Mouse (Mus musculus) bone marrow macrophage, adult 2 months (primary cell): ENCODE measurements around the gene Nsmce1. TPM values are rescaled to one million over a fixed set of nuclear protein-coding genes. Genes with fewer than 3 reads are reported as not detected.

Experiments used
- H3K27ac ChIP-seq: 2 replicates; pipeline ENCODE4 v1.5.1; 2012; ENCODE audit warnings: low read depth, low read length; ENCODE audit not compliant: insufficient read depth
- H3K4me1 ChIP-seq: 2 replicates; pipeline ENCODE4 v1.6.1; 2012; ENCODE audit warnings: low read length; ENCODE audit not compliant: control insufficient read depth, insufficient read depth
- H3K4me3 ChIP-seq: 2 replicates; pipeline ENCODE4 v1.5.1; 2012; ENCODE audit warnings: mild to moderate bottlenecking, low read length, moderate library complexity; ENCODE audit not compliant: insufficient read depth
- CTCF ChIP-seq: IDR thresholded peaks from 2 replicates; pipeline ENCODE4 v1.5.1; 2012; ENCODE audit warnings: low read depth, mild to moderate bottlenecking, low read length, moderate library complexity
- POLR2A ChIP-seq: IDR thresholded peaks from 2 replicates; pipeline ENCODE4 v1.6.1; 2012; ENCODE audit warnings: mild to moderate bottlenecking, low read depth, low read length, borderline replicate concordance
- polyA plus RNA-seq: library from polyadenylated mRNA; stranded (reverse); fragments of >200 nt; gene quantifications from 2 replicates; pipeline ENCODE4 v1.2.4, GENCODE M21; 2012; ENCODE audit not compliant: missing spikeins, insufficient read depth, insufficient read length

The Nsmce1 gene
- polyA plus RNA-seq, 1 experiment = 31.9 TPM

- Histone ChIP-seq H3K4me3 (no peak overlapping the region), H3K4me1 (no peaks in the 10 kb centered on the region), H3K27ac (no peak overlapping the region)
- TF ChIP-seq CTCF = no peak
- no peak for TF ChIP-seq POLR2A
Observed at GRCm38 (mm10) chr7:125511852-125512251, 20.5 kb upstream of the Nsmce1 start.

GRCm38 (mm10) chr7:125511432-125511831 lies 20.0 kb upstream of the Nsmce1 start:
- no peak for TF ChIP-seq POLR2A
- no peak for TF ChIP-seq CTCF
- Histone ChIP-seq H3K27ac (no peak overlapping the region), H3K4me1 (no peaks in the 10 kb centered on the region), H3K4me3 (no peak overlapping the region)

DNA sequence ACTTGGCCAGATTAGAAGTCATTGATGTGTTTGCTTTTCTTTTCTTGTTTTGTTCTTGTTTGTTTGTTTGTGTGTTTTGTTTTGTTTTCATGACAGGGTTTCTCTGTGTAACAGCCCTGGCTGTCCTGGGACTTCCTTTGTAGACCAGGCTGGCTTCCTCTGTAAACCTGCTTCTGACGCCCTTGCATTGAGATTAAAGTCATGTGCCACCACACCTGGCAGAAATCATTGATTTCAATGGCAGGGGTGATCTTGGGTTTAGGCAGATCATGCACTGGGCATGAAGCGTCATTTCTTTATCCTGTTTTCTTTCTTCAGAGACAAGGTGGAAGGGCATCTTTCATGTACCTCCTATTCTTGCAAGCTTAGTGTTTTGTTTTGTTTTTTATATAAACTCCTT lies 15.9 kb upstream of the Nsmce1 start:
- TF ChIP-seq CTCF (no peak), POLR2A (no peak)
- H3K4me3 ChIP-seq = no peak overlapping the region
- peaks cover 12% of the 10 kb centered on the region for H3K4me1 ChIP-seq
- H3K27ac ChIP-seq = no peak overlapping the region

- TF ChIP-seq POLR2A (no peak), CTCF (no peak)
- H3K4me3 ChIP-seq = no peak overlapping the region
- no peak overlapping the region for H3K27ac ChIP-seq
- H3K4me1 ChIP-seq = peaks cover 12% of the 10 kb centered on the region
Observed at GRCm38 (mm10) chr7:125505568-125505967, 14.2 kb upstream of the Nsmce1 start.

GRCm38 (mm10) chr7:125504618-125505017 lies 13.2 kb upstream of the Nsmce1 start:
- no peak for TF ChIP-seq CTCF
- TF ChIP-seq POLR2A = no peak
- Histone ChIP-seq H3K4me3 (no peak overlapping the region), H3K27ac (no peak overlapping the region), H3K4me1 (peaks cover 12% of the 10 kb centered on the region)

DNA sequence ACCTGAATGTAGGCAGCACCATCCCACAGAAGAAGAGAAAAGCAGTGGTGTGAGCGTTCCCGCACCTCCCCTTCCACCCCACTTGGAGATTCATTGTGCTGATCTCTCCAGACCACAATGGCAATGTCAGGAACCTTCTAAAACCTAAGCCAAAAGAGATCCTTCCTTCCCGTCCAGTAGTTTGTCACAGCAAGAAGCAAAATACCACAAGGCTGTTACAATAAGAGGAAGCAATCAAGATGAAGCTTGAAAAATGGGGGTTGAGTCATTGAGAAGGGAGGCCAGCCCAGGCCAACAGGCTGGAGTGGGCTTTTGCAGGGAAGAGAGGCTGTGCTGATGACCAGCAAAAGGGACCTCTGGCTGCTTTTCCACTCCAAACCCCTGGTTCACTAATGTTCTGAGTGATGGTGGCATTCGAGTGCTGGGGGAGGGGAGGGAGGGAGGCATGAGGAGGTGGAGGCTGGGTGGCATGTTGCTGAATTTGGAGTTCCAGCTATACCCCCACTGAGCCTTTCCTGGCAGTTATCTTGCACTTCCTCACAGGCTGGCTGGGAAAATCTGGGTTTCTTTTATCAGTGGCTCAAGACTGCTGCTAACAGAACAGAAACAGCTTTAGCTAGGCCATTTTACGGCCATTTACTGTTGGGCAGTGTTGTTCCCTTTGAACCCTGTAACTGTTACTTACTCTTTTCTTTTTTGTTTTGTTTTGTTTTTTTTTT lies 12.1 kb upstream of the Nsmce1 start:
- H3K27ac ChIP-seq = peak overlapping the region; percentile 74
- H3K4me1 ChIP-seq = peaks cover 16% of the 10 kb centered on the region
- TF ChIP-seq POLR2A (no peak), CTCF (no peak)
- H3K4me3 ChIP-seq = no peak overlapping the region

DNA sequence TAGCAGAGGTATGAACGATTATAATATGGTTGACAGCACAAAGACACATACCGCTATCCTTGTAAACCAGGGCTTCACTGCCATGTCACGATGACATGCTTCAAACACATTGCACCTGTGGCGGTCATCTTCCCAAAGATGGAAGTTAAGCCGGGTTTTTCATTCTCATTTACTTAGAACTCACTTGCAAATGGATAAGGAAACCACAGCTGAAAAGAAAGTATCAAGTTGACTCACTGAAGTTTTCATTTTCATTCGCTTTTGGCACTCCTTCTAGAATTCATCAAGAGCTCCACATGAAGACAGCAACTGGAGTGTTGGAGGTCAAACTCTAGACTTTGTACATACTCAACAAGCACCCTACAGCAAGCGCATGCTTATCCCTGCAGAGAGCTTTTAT lies 9.5 kb upstream of the Nsmce1 start:
- Histone ChIP-seq H3K4me1 (peaks cover 25% of the 10 kb centered on the region), H3K4me3 (no peak overlapping the region), H3K27ac (no peak overlapping the region)
- TF ChIP-seq POLR2A (no peak), CTCF (no peak)

DNA sequence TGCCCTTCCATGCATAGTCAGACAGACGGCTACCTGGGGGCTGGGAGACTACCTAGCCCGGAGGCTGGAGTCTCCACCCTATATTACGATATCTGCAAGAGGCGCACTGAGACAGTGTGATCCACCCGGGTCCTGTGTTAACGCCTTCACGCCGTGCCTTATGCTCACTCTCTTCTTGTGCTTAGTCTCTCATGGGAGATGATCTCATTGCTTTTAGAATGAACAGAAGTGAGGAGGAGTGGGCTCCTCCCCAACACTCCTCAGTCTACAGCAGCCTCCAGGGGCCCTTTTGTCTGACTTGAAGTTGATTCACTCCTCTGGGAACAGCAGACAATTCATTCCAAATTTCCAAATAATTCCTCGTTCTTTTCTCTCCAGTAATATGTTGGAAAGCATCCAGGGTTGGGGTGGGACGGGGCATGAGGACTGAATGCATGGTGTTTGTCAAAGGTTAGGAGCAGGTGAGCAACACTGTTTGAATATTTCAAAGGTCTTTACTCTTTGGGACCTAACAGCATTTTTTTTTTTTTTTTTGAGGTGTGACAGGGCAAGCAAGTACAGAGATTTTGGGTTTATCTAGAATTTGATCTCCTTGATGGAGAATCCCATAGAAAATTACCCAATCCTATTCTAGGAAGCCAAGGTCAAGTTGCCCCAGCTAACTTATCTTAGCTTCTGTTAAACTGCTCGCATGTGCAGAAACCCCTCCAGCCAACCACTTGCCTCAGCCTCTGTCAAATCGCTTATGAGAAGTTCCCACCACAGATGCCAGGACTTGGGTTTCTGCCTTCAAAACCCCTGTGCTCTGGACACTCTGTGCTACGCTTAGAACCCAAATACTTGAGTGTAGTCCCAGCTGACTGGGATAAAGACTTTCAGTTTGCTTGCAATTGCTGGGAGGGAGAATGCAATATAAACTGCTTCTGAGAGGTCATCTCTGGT lies 8.8 kb upstream of the Nsmce1 start:
- no peak overlapping the region for H3K4me3 ChIP-seq
- TF ChIP-seq CTCF (no peak), POLR2A (no peak)
- peaks cover 31% of the 10 kb centered on the region for H3K4me1 ChIP-seq
- no peak overlapping the region for H3K27ac ChIP-seq

DNA sequence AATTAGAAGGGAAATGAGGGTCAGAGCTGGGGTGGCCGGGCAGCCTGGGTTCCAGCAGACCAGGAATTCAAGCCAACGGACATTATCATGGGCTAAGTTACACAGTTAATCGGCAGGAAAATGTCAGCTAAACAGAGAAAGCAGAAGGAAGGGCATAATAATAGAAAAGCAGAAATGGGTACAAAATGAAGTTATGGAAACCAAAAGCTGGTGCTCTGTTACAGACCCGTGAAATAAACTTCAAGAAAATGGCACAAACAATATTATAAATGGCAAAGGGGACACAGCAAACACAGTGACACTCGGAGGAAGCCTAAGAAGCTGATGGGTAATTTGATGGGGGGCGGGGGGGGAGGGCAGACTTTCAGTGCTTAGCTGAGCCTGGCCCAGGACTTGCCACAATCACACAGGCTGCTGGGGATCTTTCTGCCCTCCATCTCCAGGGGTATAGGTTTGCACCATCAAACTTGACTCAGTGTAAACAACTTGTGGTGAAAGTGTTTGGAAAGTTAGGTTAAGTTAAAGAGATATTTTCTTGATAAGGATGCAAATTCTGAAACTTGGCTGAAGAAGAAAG lies 4.6 kb upstream of the Nsmce1 start:
- Histone ChIP-seq H3K4me1 (peaks cover 26% of the 10 kb centered on the region), H3K27ac (peak overlapping the region; percentile 76), H3K4me3 (no peak overlapping the region)
- TF ChIP-seq CTCF (no peak), POLR2A (no peak)

DNA sequence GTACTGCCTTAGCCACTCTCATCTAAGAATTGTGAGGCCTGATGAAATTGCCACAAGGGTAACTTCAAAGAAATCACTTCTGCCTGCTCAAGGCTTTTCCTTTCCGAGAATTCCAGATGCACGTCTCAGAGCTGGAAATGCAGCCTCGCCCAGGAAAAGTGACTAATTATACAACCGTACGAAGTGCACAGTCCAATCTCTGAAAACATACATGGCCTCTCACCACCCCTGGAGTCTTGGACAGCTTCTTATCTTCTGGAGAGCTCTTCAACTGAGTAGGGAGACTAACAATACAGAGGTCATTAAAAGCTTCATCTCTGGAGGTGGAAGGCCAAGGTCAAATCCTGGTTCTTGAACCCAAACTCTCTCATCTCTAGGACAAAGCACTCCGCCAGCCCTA lies 1.2 kb upstream of the Nsmce1 start:
- no peak overlapping the region for H3K27ac ChIP-seq
- TF ChIP-seq POLR2A (no peak), CTCF (no peak)
- no peak overlapping the region for H3K4me3 ChIP-seq
- H3K4me1 ChIP-seq = peaks cover 27% of the 10 kb centered on the region
